Mouse (Mus musculus) CH12.LX (cell line): ENCODE results near the gene Med22.

ENCODE experiments used
- CHD1 ChIP-seq: IDR thresholded peaks from 2 replicates; pipeline ENCODE4 v1.6.1; 2012; ENCODE audit warnings: low read depth, low read length, improper control_type of control experiment, inconsistent platforms
- CHD2 ChIP-seq: IDR thresholded peaks from 2 replicates; pipeline ENCODE4 v1.6.1; 2011; ENCODE audit warnings: low read length, improper control_type of control experiment
- CTCF ChIP-seq, 2 experiments: IDR thresholded peaks in 1 of 2; conservative IDR thresholded peaks in 1 of 2; 2 replicates each; pipeline ENCODE4 v1.5.1; 2011 to 2012; ENCODE audit warnings: low read depth in 2 of 2, low read length in 2 of 2, improper control_type of control experiment in 1 of 2, inconsistent platforms in 1 of 2, mild to moderate bottlenecking in 1 of 2, moderate library complexity in 1 of 2
- EP300 ChIP-seq: IDR thresholded peaks from 2 replicates; pipeline ENCODE4 v1.6.1; 2011; ENCODE audit warnings: low read length, improper control_type of control experiment
- HCFC1 ChIP-seq: IDR thresholded peaks from 2 replicates; pipeline ENCODE4 v1.6.1; 2012; ENCODE audit warnings: low read depth, mild to moderate bottlenecking, inconsistent platforms, low read length, improper control_type of control experiment
- JUND ChIP-seq: conservative IDR thresholded peaks from 2 replicates; pipeline ENCODE4 v1.6.1; 2011; ENCODE audit warnings: low read depth, low read length, improper control_type of control experiment
- MAX ChIP-seq: IDR thresholded peaks from 2 replicates; pipeline ENCODE4 v1.6.1; 2011; ENCODE audit warnings: low read length, improper control_type of control experiment
- NELFE ChIP-seq: IDR thresholded peaks from 2 replicates; pipeline ENCODE4 v1.6.1; 2011; ENCODE audit warnings: low read depth, low read length, improper control_type of control experiment
- POLR2A ChIP-seq: IDR thresholded peaks from 2 replicates; pipeline ENCODE4 v1.6.1; 2011; ENCODE audit warnings: low read depth, mild to moderate bottlenecking, improper control_type of control experiment, low read length
- POLR2AphosphoS2 ChIP-seq: IDR thresholded peaks from 2 replicates; pipeline ENCODE4 v1.6.1; 2011; ENCODE audit warnings: low read depth, low read length, improper control_type of control experiment
- USF1 ChIP-seq: IDR thresholded peaks from 2 replicates; pipeline ENCODE4 v1.6.1; 2014; ENCODE audit warnings: low read depth, mild to moderate bottlenecking, inconsistent platforms, low read length, improper control_type of control experiment
- ZKSCAN1 ChIP-seq: IDR thresholded peaks from 2 replicates; pipeline ENCODE4 v1.6.1; 2012; ENCODE audit warnings: low read depth, inconsistent platforms, low read length, improper control_type of control experiment, borderline replicate concordance
- ZMIZ1 ChIP-seq: IDR thresholded peaks from 2 replicates; pipeline ENCODE4 v1.6.1; 2012; ENCODE audit warnings: low read depth, mild to moderate bottlenecking, inconsistent platforms, low read length, improper control_type of control experiment
- ZNF384 ChIP-seq: IDR thresholded peaks from 2 replicates; pipeline ENCODE4 v1.6.1; 2012; ENCODE audit warnings: low read depth, low read length, improper control_type of control experiment, inconsistent platforms

GRCm38 (mm10) chr2:26878571-26878970, 31.9 kb downstream of the Med22 start:
- TF ChIP-seq USF1 (no peak), ZNF384 (no peak), MAX (no peak), POLR2A (no peak), HCFC1 (no peak), ZKSCAN1 (no peak), EP300 (no peak), CTCF (conservative IDR thresholded peaks at IDR 0.05 in 1 of 2, IDR thresholded peaks at IDR 0.05 in 1 of 2; ENCODE audit: low read depth in 2 of 2, low read length in 2 of 2) (no peak), POLR2AphosphoS2 (no peak), ZMIZ1 (no peak), CHD1 (no peak), JUND (no peak), CHD2 (no peak), NELFE (no peak)
